Mouse (Mus musculus) midbrain, embryonic 14.5 days (tissue): Measurements from ENCODE around the gene Cd207. TPM values are rescaled to one million over a fixed set of nuclear protein-coding genes. Genes with fewer than 3 reads are reported as not detected.
A peak's percentile ranks its signal among the peaks of the same experiment; 100 is the strongest.
"Not testable (repeated sequence)": the region's sequence is repeated elsewhere in the genome, so short reads cannot be mapped to it uniquely, and the experiment has no call there.

Source experiments
- ATAC-seq: fragments of 200-750 bp; cut with Nextera tagmentation; 2 replicates; pipeline ENCODE4 v1.8.0; 2017; ENCODE audit warnings: moderate number of reproducible peaks, moderate library complexity; ENCODE audit not compliant: low FRiP score, low TSS enrichment
- DNase-seq: peaks from one replicate; pipeline ENCODE4 v3.0.0-alpha.2; 2015
- H3K27ac ChIP-seq: fragments of 300-500 bp; sonication (generic); replicated peaks from 2 replicates; pipeline ENCODE4 v1.5.1; 2014; ENCODE audit warnings: mild to moderate bottlenecking, low read depth, low read length, moderate library complexity
- H3K27me3 ChIP-seq: fragments of 300-500 bp; sonication (generic); 2 replicates; pipeline ENCODE4 v1.6.1; 2014; ENCODE audit warnings: low read length, control low read depth, mixed read lengths; ENCODE audit not compliant: control insufficient read depth, insufficient read depth
- H3K36me3 ChIP-seq: fragments of 300-500 bp; sonication (generic); 2 replicates; pipeline ENCODE4 v1.6.1; 2014; ENCODE audit warnings: low read length, control low read depth; ENCODE audit not compliant: control insufficient read depth, insufficient read depth
- H3K4me1 ChIP-seq: fragments of 300-500 bp; sonication (generic); 2 replicates; pipeline ENCODE4 v1.6.1; 2014; ENCODE audit warnings: mild to moderate bottlenecking, antibody characterized with exemption, low read length, control low read depth; ENCODE audit not compliant: control insufficient read depth, insufficient read depth
- H3K4me2 ChIP-seq: fragments of 300-500 bp; sonication (generic); 2 replicates; pipeline ENCODE4 v1.6.1; 2014; ENCODE audit warnings: mild to moderate bottlenecking, low read length, moderate library complexity
- H3K4me3 ChIP-seq: fragments of 300-500 bp; sonication (generic); replicated peaks from 2 replicates; pipeline ENCODE4 v1.5.1; 2014; ENCODE audit warnings: low read depth, low read length
- H3K9ac ChIP-seq: fragments of 300-500 bp; sonication (generic); replicated peaks from 2 replicates; pipeline ENCODE4 v1.6.1; 2014; ENCODE audit warnings: mild to moderate bottlenecking, low read length, moderate library complexity
- H3K9me3 ChIP-seq: fragments of 300-500 bp; sonication (generic); 2 replicates; pipeline ENCODE4 v1.6.1; 2016; ENCODE audit warnings: low read length, control low read depth, mixed read lengths; ENCODE audit not compliant: control insufficient read depth
- WGBS: fragments of 180-500 bp; shearing (Covaris S2); extraction: QIAGEN DNeasy Blood & Tissue Kit; methylation state at CpG from one replicate; pipeline ENCODE4 v1.1.7; 2014; 5-methylcytosine and 5-hydroxymethylcytosine counted together
- polyA plus RNA-seq: library from polyadenylated mRNA; unstranded; fragments of >200 nt; fragmentation: Nextera tagmentation; extraction: Ambion mirVana; gene quantifications from 2 replicates; pipeline ENCODE4 v1.2.1, GENCODE M21; 2014

The Cd207 gene
- polyA plus RNA-seq, 1 experiment from 2014 or later, result not detected

DNA sequence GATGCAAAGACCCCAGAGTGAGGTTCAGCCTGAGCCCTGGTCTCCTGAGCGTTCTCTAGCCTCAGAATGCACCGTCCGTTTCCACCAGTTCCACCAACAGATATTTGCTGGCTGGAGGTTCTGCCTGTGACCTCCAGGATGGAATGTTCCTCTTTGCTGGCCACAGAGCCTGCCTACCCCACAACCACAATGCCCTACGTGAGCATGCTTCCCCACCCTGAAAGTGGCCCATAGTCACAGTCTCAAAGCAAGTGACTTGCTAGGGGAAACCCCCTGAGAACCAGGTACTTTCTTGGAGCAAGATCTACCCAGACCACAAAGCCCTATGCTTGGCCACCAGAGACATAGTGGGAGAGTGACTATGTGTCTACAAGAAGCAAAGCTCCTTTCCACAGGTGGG, 11.7 kb upstream of the Cd207 start:
- Histone ChIP-seq H3K27me3 (peaks cover 44% of the 10 kb centered on the region), H3K9me3 (no peaks in the 10 kb centered on the region), H3K36me3 (no peaks in the 10 kb centered on the region), H3K4me3 (no peak overlapping the region), H3K4me1 (no peaks in the 10 kb centered on the region), H3K4me2 (no peak overlapping the region), H3K27ac (no peak overlapping the region), H3K9ac (no peak overlapping the region)
- WGBS, result 84% methylated on average over 4 of the region's 4 CpGs
- no peak for ATAC-seq
- no peak for DNase-seq

DNA sequence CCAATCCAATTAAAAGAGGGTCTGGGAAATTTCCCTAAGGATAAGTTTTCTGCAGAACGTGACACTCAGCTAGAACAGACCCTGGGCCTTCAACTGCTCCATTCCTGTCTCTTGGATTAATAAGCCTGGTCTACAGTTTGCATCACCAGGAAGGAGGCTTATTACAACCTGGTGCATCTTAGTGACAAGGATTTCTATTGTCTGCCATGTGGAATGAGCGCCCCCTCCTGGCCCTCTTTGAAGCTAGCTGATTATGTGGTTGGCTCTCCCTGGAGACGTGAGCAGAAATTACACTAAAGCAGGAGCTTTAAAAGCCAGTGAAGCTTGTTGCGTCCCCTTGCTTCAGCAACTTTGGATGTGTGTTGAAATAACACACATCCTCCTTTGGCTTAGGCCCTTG, 4.3 kb downstream of the Cd207 start:
- ATAC-seq, result no peak
- no peaks in the 10 kb centered on the region for H3K27me3 ChIP-seq
- WGBS, result 9% methylated on average over 4 of the region's 4 CpGs

DNA sequence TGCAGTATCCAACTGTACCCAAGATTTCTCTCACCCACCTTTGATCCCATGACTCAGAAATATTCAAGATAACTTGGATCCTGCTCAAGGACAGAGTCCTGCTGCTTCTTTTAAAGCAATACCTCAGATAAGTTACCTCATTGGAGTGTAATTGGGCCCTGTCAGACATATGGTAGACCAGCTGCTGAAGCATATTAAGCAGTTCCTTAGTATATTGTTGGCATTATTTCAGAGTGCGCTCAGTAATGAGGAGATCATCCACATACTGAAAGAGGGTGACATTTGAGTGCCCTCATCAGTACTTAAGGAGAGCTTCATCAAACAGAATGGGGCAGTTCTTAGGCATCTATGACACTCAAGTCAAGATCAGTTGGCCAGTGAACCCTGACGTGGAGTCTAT, 12.6 kb downstream of the Cd207 start:
- ATAC-seq (no peak), DNase-seq (no peak)
- no peaks in the 10 kb centered on the region for H3K36me3 ChIP-seq
- H3K4me2 ChIP-seq, result no peak overlapping the region
- H3K9me3 ChIP-seq, result no peaks in the 10 kb centered on the region
- H3K9ac ChIP-seq, result no peak overlapping the region
- H3K27me3 ChIP-seq, result no peaks in the 10 kb centered on the region
- H3K27ac ChIP-seq, result no peak overlapping the region
- H3K4me3 ChIP-seq, result no peak overlapping the region
- H3K4me1 ChIP-seq, result no peaks in the 10 kb centered on the region; the same call in 1 of the 2 replicates
- WGBS, result 92% methylated on average over 2 of the region's 2 CpGs

More for the DNA sequence above, 4.3 kb downstream of the Cd207 start:
- peak; percentile 91 for DNase-seq
- Histone ChIP-seq H3K4me2 (no peak overlapping the region), H3K4me3 (no peak overlapping the region), H3K9me3 (no peaks in the 10 kb centered on the region), H3K27ac (no peak overlapping the region), H3K9ac (no peak overlapping the region), H3K4me1 (no peaks in the 10 kb centered on the region), H3K36me3 (no peaks in the 10 kb centered on the region)

GRCm38 (mm10) chr6:83660821-83661220, 16.8 kb downstream of the Cd207 start:
- H3K36me3 ChIP-seq, result no peaks in the 10 kb centered on the region
- H3K4me3 ChIP-seq, result no peak overlapping the region
- no peaks in the 10 kb centered on the region for H3K4me1 ChIP-seq
- no peaks in the 10 kb centered on the region for H3K27me3 ChIP-seq
- DNase-seq (no peak), ATAC-seq (no peak)
- H3K9me3 ChIP-seq, result no peaks in the 10 kb centered on the region
- no peak overlapping the region for H3K4me2 ChIP-seq
- no peak overlapping the region for H3K27ac ChIP-seq
- H3K9ac ChIP-seq, result no peak overlapping the region
- WGBS, result 91% methylated on average over 4 of the region's 4 CpGs

GRCm38 (mm10) chr6:83656087-83656486, 21.6 kb downstream of the Cd207 start, which contains the start of gene Clec4f:
Clec4f (minus strand) TSS chr6:83656187.
- no peak for ATAC-seq
- 94% methylated on average over 2 of the region's 2 CpGs for WGBS

GRCm38 (mm10) chr6:83646715-83647114, 30.9 kb downstream of the Cd207 start:
- Histone ChIP-seq H3K4me3 (no peak overlapping the region), H3K27ac (no peak overlapping the region), H3K9ac (no peak overlapping the region), H3K9me3 (no peaks in the 10 kb centered on the region), H3K4me1 (no peaks in the 10 kb centered on the region), H3K27me3 (no peaks in the 10 kb centered on the region), H3K4me2 (no peak overlapping the region), H3K36me3 (no peaks in the 10 kb centered on the region)
- ATAC-seq (no peak), DNase-seq (no peak)
- WGBS, result 93% methylated on average over 10 of the region's 10 CpGs

More at GRCm38 (mm10) chr6:83656087-83656486, 21.6 kb downstream of the Cd207 start, which contains the start of gene Clec4f:
- no peak within 1 kb of the TSS for H3K27ac ChIP-seq
- no peak for DNase-seq
- H3K4me1 ChIP-seq, result no peaks in the 10 kb centered on the region
- no peaks in the 10 kb centered on the region for H3K9me3 ChIP-seq
- no peaks in the 10 kb centered on the region for H3K27me3 ChIP-seq
- no peak within 1 kb of the TSS for H3K4me3 ChIP-seq
- H3K9ac ChIP-seq, result no peak within 1 kb of the TSS
- H3K4me2 ChIP-seq, result no peak within 1 kb of the TSS
- H3K36me3 ChIP-seq, result no peaks in the 10 kb centered on the region

GRCm38 (mm10) chr6:83635329-83635728, 42.3 kb downstream of the Cd207 start:
- Histone ChIP-seq H3K4me3 (no peak overlapping the region), H3K9me3 (no peaks in the 10 kb centered on the region), H3K4me2 (no peak overlapping the region), H3K27me3 (no peaks in the 10 kb centered on the region), H3K4me1 (no peaks in the 10 kb centered on the region), H3K9ac (no peak overlapping the region), H3K36me3 (no peaks in the 10 kb centered on the region), H3K27ac (no peak overlapping the region)
- 81% methylated on average over 1 of the region's 1 CpGs for WGBS
- DNase-seq, result no peak
- no peak for ATAC-seq

GRCm38 (mm10) chr6:83634631-83635030, 43.0 kb downstream of the Cd207 start:
- not testable (repeated sequence) for ATAC-seq, H3K36me3 ChIP-seq
- WGBS, result 80% methylated on average over 4 of the region's 4 CpGs

DNA sequence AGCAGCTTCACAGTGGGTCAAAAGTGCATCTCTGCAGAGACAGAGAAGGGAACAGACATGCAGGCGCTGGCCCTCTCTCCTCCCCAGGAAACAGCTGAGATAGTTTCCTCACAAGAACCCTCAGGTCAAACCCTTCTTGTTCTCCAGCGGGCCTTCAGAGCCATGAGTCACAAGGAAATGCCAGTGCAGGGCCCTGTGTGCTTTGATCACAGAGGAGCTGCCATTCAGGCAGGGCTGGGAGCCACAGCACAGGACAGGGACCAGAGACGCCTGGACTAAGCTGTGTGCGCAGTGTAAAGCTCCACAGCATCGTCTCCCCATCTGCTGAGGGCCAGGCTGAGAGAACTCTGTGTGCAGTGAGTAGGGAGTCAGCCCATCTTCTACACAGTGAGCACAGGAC, 43.6 kb downstream of the Cd207 start:
- not testable (repeated sequence) for H3K27me3 ChIP-seq, H3K4me3 ChIP-seq, DNase-seq, H3K4me1 ChIP-seq, H3K27ac ChIP-seq, H3K9me3 ChIP-seq, ATAC-seq, H3K4me2 ChIP-seq, H3K36me3 ChIP-seq, H3K9ac ChIP-seq
- WGBS, result 70% methylated on average over 5 of the region's 5 CpGs

More at GRCm38 (mm10) chr6:83634631-83635030, 43.0 kb downstream of the Cd207 start:
- not testable (repeated sequence) for H3K27ac ChIP-seq, H3K9ac ChIP-seq, H3K4me3 ChIP-seq, H3K4me1 ChIP-seq, H3K9me3 ChIP-seq, DNase-seq, H3K27me3 ChIP-seq, H3K4me2 ChIP-seq
